27 mouse cellular contexts compared by ENCODE assay signal in genomic region chr6:34758340-34758739, GRCm38 (mm10).
"Had no signal": no experiment of that assay in that cellular context is flagged by ENCODE, and none has a peak within 500 bp of the region (broad histone marks: within the 10 kb centered on the region; RNA-seq: fewer than 3 reads in every experiment).

No protein-coding gene starts in this region.

- H3K9ac ChIP-seq: heart, embryonic 12.5 days; hindbrain, embryonic 12.5 days; hindbrain, embryonic 14.5 days; intestine, embryonic 15.5 days; limb, embryonic 12.5 days had no signal

- H3K27me3 ChIP-seq: heart, embryonic 12.5 days; hindbrain, embryonic 12.5 days; intestine, embryonic 15.5 days; limb, embryonic 12.5 days had no signal

- H3K4me3 ChIP-seq: gastrocnemius, adult 2 months; heart, adult 2 months; heart, embryonic 10.5 days; heart, embryonic 12.5 days; hindbrain, embryonic 10.5 days; hindbrain, embryonic 12.5 days; intestine, embryonic 15.5 days; layer of hippocampus, adult 2 months; left cerebral cortex, adult 2 months; limb, embryonic 10.5 days; limb, embryonic 12.5 days had no signal

- H3K4me1 ChIP-seq: heart, embryonic 10.5 days; heart, embryonic 12.5 days; hindbrain, embryonic 10.5 days; hindbrain, embryonic 12.5 days; intestine, embryonic 15.5 days; limb, embryonic 10.5 days; limb, embryonic 12.5 days had no signal

- H3K9me3 ChIP-seq: heart, embryonic 10.5 days; heart, embryonic 12.5 days; hindbrain, embryonic 10.5 days; hindbrain, embryonic 12.5 days; intestine, embryonic 15.5 days; limb, embryonic 10.5 days; limb, embryonic 12.5 days had no signal

- ATAC-seq: forebrain, embryonic 16.5 days; hindbrain, embryonic 16.5 days; inflammation-experienced regulatory T-cells, adult 6 months; intestine, embryonic 15.5 days; intestine, postnatal 0 days had no signal

- H3K27ac ChIP-seq: gastrocnemius, adult 2 months; heart, adult 2 months; heart, embryonic 10.5 days; hindbrain, embryonic 10.5 days; hindbrain, embryonic 12.5 days; hindbrain, embryonic 14.5 days; intestine, embryonic 15.5 days; layer of hippocampus, adult 2 months; left cerebral cortex, adult 2 months; limb, embryonic 10.5 days; limb, embryonic 12.5 days had no signal

- H3K4me2 ChIP-seq: heart, embryonic 12.5 days; hindbrain, embryonic 12.5 days; hindbrain, embryonic 14.5 days; intestine, embryonic 15.5 days; limb, embryonic 12.5 days; liver, embryonic 11.5 days had no signal

- DNase-seq: gastrocnemius, adult 2 months; gastrocnemius, postnatal 10 days; gastrocnemius, postnatal 25 days; heart, adult 2 months; heart, postnatal 10 days; heart, postnatal 4 days; kidney, adult 18-20 months; kidney, adult 8-10 months; kidney, postnatal 10 days; kidney, postnatal 25 days; kidney, postnatal 4 days; liver had no signal
